Mouse (Mus musculus): ENCODE data around the gene Mex3d. TPM values are rescaled to one million over a fixed set of nuclear protein-coding genes. Genes with fewer than 3 reads are reported as not detected.

Mex3d gene
- 7.3 TPM for polyA plus RNA-seq (2017; shearing (Covaris generic))

DNA sequence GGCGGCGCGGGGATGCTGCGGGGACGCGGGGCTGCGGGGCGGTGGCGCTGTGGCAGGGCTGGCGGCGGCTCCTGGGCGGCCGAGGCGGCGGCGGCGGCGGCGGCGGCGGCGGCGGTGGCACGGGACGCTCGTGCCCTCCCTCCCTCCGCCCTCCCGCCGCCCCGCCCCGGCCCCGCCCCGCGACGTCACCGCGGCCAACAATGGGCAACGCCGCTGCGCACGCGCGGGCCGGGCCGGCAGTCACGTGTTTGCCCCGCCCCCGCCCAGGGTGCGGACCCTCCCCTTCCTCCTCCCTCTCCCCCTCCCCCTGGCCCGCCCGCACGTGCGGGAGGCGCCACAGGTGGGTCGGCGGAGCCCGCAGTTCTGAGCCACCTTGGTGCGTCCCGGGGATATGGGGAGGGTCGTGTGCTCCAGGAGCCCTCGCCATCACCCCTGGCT is at the start of gene Mex3d:
Gene Mex3d, minus strand, starts transcription at position 138 of the 438 bp plus-strand sequence.

DNA sequence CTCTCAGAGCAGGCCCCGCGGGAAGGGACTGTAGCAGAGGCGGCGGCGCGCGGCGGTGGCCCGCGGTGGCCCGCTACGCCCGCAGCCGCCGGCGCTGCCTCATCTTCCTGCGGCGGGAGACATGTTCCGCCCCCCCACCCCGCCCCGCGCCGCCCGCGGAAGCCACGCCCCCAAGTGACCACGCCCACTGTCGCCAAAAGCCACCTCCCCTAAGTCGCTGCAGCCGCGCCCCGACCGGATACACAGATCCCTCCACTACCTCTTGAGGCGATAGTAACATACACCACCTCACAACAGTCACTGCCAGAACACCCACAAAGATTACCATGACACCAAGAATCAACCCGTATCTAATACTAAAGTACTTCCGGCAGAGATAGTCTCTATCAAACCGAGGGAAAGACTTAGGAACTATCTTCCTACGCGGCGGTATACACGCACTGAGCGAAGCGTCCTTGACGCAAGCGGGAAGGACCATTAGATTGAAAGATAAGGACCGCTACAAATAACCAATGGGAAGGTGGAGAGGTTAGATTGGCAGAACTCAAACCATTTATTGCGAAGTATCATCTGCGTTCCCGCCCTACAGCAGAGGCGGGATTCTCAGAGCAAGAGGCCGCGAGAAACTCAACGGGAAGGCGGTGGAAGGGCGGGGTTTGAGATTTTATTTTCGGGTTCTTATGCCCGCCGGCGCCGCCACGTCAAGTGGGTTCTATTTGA is 46.2 kb upstream of the Mex3d start, which contains the start of gene Tcf3:
Gene Tcf3, minus strand, starts transcription at position 135 of the 720 bp plus-strand sequence.

DNA sequence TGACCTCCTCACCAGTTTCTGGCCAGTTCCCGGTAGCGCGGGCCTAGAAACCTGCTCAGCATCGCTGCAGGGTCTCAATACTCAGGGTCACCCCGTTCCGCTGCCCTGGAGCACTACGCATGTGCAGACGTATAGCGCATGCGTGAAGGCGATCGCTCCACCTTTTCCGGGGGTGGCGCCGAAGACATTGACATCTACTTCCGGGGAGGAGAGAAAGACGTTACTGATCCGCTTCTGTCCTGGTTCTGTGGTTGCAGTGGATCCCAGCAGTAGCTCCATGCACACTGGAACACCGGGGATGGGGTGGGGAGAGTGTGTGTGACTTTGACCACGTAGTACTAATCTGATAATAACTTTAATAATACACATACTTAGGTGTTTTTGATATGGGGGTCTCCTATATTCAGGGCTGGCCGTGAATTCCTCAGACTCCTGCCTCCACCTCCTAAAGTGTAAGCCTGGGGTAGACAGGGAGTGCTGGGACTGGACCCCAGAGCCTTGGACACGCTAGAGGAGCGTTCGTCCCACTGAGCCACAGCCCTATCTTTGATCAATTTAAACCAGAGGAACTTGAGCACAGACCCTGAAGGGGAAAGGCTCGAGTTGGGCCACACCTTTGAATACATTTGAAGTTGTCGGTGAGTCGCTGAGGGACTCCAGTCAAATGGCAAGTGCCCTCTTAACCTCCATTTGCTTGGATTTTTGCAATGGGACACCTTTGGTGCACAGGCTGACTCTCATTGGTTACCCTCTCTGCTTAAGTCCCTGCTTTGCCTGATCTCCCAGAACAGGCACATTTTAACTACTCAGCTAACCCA is 19.4 kb upstream of the Mex3d start, which contains the start of gene Uqcr11:
Gene Uqcr11, minus strand, starts transcription at position 147 of the 818 bp plus-strand sequence.

GRCm38 (mm10) chr10:80399191-80399972 is 11.9 kb upstream of the Mex3d start, which contains the start of gene Mbd3:
Gene Mbd3, minus strand, starts transcription at chr10:80399550.

DNA sequence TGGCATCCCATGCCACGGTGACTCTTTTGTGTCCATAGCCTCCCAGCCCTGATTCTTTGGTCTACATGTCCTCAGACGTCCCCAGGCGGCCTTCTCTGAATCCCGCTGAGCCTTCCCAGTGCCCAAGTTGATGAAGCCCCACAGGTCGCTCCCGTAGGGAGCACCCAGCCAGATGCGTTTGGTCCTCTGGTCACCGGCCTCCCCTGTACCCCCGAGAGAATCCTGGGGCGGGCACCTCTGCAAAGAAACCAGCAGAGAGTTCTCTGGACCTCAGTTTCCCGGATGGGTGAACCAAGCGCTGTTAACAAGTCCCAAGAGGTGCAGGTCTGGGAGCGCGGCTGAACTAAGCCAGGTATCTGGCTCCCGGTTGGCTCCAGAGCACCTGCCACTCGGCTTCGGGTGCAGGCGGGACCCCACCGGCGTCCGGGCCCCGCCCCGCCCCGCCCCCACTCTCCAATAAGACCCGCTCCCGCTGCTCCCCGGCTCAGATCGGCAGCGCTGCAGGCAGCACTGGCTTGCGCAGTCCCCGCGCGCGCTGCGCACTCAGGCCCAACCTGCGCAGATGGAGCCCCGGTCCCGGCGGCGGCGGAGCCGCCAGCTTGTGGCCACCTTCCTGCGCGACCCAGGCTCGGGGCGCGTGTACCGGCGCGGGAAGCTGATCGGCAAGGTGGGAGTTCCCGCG is 31.3 kb downstream of the Mex3d start, which contains the start of gene Plk5:
Gene Plk5, plus strand, starts transcription at position 459 of the 682 bp plus-strand sequence.

GRCm38 (mm10) chr10:80348244-80348781 is 39.1 kb downstream of the Mex3d start, which contains the start of gene Adamtsl5:
Gene Adamtsl5, minus strand, starts transcription at chr10:80348412.

Other genes with a start within 250 kb of the Mex3d start
- gene Atp5d, start 249.0 kb downstream of the Mex3d start, polyA plus RNA-seq (2017; shearing (Covaris generic)) = 367 TPM
- gene Cbarp, start 246.8 kb downstream of the Mex3d start, polyA plus RNA-seq (2017; shearing (Covaris generic)) = 5.3 TPM
- 4.4 TPM for gene Midn, start 239.4 kb downstream of the Mex3d start, polyA plus RNA-seq (2017; shearing (Covaris generic))
- gene Cirbp, start 221.7 kb downstream of the Mex3d start, polyA plus RNA-seq (2017; shearing (Covaris generic)) = 232 TPM
- gene 1600002K03Rik, start 214.7 kb downstream of the Mex3d start, polyA plus RNA-seq (2017; shearing (Covaris generic)) = 18.9 TPM
- 0.41 TPM for gene Efna2, start 208.2 kb downstream of the Mex3d start, polyA plus RNA-seq (2017; shearing (Covaris generic))
- 66.2 TPM for gene Mum1, start 161.2 kb downstream of the Mex3d start, polyA plus RNA-seq (2017; shearing (Covaris generic))
- gene Ndufs7, start 138.5 kb downstream of the Mex3d start, polyA plus RNA-seq (2017; shearing (Covaris generic)) = 159 TPM
- gene Gamt, start 126.6 kb downstream of the Mex3d start, polyA plus RNA-seq (2017; shearing (Covaris generic)) = 1.8 TPM
- gene Dazap1, start 126.2 kb downstream of the Mex3d start, polyA plus RNA-seq (2017; shearing (Covaris generic)) = 78.1 TPM
- gene Rps15, start 95.2 kb downstream of the Mex3d start, polyA plus RNA-seq (2017; shearing (Covaris generic)) = 748 TPM
- gene Apc2, start 91.7 kb downstream of the Mex3d start, polyA plus RNA-seq (2017; shearing (Covaris generic)) = 0.05 TPM
- 29.9 TPM for gene 2310011J03Rik, start 67.1 kb downstream of the Mex3d start, polyA plus RNA-seq (2017; shearing (Covaris generic))
- 1.8 TPM for gene Pcsk4, start 58.2 kb downstream of the Mex3d start, polyA plus RNA-seq (2017; shearing (Covaris generic))
- gene Reep6, start 57.7 kb downstream of the Mex3d start, polyA plus RNA-seq (2017; shearing (Covaris generic)) = not detected
- gene Adamtsl5, start 39.2 kb downstream of the Mex3d start, polyA plus RNA-seq (2017; shearing (Covaris generic)) = not detected
- not detected for gene Plk5, start 31.2 kb downstream of the Mex3d start, polyA plus RNA-seq (2017; shearing (Covaris generic))
- gene Mbd3, start 11.9 kb upstream of the Mex3d start, polyA plus RNA-seq (2017; shearing (Covaris generic)) = 92.9 TPM
- 115 TPM for gene Uqcr11, start 19.2 kb upstream of the Mex3d start, polyA plus RNA-seq (2017; shearing (Covaris generic))
- 88.8 TPM for gene Tcf3, start 46.0 kb upstream of the Mex3d start, polyA plus RNA-seq (2017; shearing (Covaris generic))
- 0.07 TPM for gene Onecut3, start 107.2 kb upstream of the Mex3d start, polyA plus RNA-seq (2017; shearing (Covaris generic))
- gene Atp8b3, start 151.5 kb upstream of the Mex3d start, polyA plus RNA-seq (2017; shearing (Covaris generic)) = 0.10 TPM
- 55.7 TPM for gene Rexo1, start 173.9 kb upstream of the Mex3d start, polyA plus RNA-seq (2017; shearing (Covaris generic))
- 16.2 TPM for gene Klf16, start 189.7 kb upstream of the Mex3d start, polyA plus RNA-seq (2017; shearing (Covaris generic))
- 92.3 TPM for gene Abhd17a, start 202.7 kb upstream of the Mex3d start, polyA plus RNA-seq (2017; shearing (Covaris generic))
- gene Scamp4, start 215.2 kb upstream of the Mex3d start, polyA plus RNA-seq (2017; shearing (Covaris generic)) = 106 TPM
- 6.2 TPM for gene Adat3, start 215.2 kb upstream of the Mex3d start, polyA plus RNA-seq (2017; shearing (Covaris generic))
- gene Gm49322, start 218.4 kb upstream of the Mex3d start, polyA plus RNA-seq (2017; shearing (Covaris generic)) = 14.3 TPM
- gene Csnk1g2, start 235.2 kb upstream of the Mex3d start, polyA plus RNA-seq (2017; shearing (Covaris generic)) = 338 TPM

Measured in effector memory CD4-positive, alpha-beta T cell, adult 7 months (primary cell).